Mouse (Mus musculus): ENCODE measurements at regions not wholly inside any gene's neighbourhood (a gene's known extent, or its start where the extent isn't known, plus 50 kb on each side); places are given as distances from the start of the nearest gene placed in this dataset.

DNA sequence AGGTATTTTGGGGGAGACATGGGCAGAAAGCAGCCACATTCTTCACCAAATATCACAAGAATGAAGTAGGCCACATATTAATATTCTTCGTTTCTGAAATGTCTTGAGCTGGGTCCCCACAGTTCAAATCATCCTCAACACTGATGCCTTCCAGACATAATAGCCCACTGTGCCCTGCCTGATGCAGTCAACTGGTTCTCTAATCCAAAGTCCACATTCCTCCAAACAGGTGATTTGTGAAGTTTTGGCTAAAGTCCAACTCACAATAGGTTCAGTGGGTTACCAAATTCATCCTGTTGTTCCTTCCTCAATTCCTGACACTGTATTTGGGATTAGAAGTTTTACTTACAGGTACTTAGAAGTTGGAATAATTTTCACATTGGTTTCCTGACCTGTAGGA is 485.3 kb downstream of the Kctd12 start:
- TF ChIP-seq POLR2A (IDR thresholded peaks at IDR 0.05; ENCODE audit: low read depth, low read length) (no peak), CTCF (IDR thresholded peaks at IDR 0.05; ENCODE audit: extremely low read depth, insufficient read length, insufficient replicate concordance, low read depth, low read length) (no peak)

All from small intestine, adult 2 months (tissue).